Mouse (Mus musculus) right cerebral cortex, postnatal 14 days (tissue): ENCODE measurements around the gene Vamp8.

Source experiments
- DNase-seq: peaks from one replicate; pipeline ENCODE4 v3.0.0; 2022

The Vamp8 gene

DNA sequence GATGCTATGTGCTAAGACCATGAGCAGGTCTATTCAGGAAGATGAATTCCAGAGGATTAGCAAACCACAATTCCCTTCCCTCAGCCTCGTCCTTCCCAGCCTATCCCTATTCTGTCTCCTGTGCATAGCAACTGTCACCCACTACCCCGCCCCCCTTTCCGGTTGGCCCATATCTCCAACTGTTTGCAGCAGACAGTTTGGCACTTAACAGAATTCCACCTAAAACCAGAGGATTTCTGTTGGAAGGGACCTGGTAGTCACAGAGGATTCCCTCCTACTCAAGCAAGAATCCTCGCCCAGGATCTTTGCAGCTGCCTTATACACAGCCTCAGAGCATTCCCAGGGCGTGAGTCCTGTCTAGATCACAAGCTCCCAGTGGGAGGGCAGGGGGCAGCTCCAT lies 19.4 kb downstream of the Vamp8 start:
- DNase-seq, result peak; percentile 59

- no peak for DNase-seq
Observed at GRCm38 (mm10) chr6:72370091-72370490, 20.4 kb downstream of the Vamp8 start.

GRCm38 (mm10) chr6:72369557-72369956 lies 20.9 kb downstream of the Vamp8 start:
- no peak for DNase-seq

DNA sequence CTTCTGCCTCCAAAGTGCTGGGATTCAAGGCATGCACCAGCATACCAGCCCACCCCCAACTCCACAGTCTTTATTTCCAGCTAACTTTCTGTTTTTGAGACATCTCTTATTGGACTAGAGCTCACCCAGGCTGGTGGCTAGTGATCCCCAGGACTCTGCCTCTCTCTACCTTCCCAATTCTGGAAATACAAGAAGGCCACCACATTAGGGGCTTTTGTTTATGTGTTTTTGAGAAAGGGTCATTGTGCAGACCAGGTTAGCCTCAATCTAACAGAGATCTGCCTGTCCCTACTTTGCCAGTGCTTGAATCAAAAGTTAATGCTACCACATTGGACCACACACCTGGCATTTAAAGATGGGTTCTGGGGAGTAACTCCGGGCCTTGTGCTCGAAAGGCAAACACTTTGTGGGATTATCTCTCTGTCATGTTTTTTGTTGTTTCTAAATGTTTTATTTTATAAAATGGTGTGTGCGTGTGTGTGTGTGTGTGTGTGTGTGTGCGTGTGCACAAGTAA lies 23.0 kb downstream of the Vamp8 start:
- DNase-seq, result no peak

DNA sequence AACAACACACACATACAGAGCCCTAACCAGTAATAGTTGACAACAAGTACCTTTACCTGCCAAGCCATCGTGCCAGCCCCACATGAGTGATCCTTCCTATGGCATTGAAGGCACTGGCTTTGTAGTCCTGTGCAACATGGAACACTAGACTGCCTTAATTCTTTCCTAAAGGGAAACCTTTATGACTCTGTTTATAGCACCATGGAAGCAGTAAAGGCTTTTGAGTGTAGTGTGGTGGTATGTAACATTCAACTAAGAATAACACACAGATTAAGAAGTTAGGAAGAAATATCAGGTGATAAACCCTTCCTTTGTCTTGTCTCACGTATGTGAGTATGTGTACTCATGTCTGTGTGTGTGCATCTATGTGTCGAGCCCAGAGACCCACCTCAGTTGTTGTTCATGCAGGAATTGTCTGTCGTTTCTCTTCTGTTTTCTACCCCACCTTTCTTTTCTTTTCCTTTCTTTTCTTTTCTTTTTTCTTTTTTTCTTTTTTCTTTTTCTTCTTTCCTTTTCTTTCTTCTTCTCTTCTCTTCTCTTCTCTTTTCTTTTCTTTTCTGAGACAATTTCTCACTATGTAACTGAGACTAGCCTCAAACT lies 23.6 kb downstream of the Vamp8 start, which contains the start of gene Rnf181:
Gene Rnf181 (minus strand): TSS at position 113 of the 600 bp plus-strand sequence.
- no peak for DNase-seq

DNA sequence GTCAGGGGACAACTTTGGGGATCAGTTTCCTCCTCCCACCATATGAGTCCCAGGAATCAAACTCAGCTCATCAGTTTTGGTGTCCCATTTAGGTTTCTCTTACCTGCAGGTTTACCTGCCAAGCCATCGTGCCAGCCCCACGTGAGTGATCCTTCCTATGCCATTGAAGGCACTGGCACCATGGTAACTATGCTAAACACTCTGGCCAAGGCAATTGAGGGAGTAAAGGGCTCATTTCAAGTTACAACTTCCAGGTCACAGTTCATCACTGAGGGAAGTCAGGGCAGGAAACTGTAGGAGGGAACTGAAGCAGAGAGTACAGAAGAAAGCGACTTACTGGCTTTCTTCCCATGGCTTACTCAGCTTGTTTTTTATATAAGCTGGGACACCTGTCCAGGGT lies 24.2 kb downstream of the Vamp8 start:
- no peak for DNase-seq

GRCm38 (mm10) chr6:72364985-72365384 lies 25.5 kb downstream of the Vamp8 start:
- no peak for DNase-seq

- no peak for DNase-seq
Observed at GRCm38 (mm10) chr6:72364009-72364408, 26.5 kb downstream of the Vamp8 start.

DNA sequence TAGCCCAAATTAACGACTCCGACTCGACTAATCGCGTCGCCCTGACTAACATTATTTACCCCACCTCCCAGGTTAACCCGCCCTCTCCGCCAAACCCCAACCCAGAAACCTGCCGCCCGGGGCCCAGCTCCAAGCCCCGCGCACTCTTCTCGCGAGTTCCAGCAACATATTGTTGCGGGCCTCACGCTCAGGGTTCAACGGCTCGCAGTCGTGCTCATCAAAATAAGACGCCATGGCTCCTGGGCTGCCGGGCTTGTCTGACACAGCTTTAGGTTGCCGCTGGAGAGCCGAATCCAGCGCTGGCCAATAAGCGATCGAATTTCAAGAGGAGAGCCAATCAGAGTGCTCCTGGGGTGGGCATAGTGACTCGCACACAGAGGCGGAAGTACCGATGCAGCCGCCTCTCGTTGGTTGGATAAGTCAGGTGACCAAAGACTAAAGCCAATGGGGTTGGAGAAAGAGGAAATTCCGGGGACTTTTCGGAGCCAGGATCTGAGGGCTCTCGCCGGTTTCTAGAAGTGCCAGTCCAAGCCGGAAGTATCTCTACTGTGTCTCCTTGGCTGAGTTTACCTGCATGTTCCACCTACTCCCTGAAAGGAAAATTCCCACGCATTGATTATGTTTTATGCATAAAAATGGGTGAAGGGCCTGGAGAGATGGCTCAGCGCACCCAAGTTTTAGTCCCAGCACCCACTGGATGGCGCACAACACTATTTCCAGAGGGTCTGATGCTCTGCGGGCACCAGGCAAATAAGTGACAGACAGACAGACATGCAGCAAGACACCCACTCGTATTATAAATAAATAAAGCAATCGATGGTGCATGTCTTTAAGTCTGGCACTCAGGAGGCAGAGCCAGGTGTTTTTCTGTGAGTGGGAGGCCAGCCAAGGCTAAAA lies 28.1 kb downstream of the Vamp8 start:
- DNase-seq, result peak; percentile 88

DNA sequence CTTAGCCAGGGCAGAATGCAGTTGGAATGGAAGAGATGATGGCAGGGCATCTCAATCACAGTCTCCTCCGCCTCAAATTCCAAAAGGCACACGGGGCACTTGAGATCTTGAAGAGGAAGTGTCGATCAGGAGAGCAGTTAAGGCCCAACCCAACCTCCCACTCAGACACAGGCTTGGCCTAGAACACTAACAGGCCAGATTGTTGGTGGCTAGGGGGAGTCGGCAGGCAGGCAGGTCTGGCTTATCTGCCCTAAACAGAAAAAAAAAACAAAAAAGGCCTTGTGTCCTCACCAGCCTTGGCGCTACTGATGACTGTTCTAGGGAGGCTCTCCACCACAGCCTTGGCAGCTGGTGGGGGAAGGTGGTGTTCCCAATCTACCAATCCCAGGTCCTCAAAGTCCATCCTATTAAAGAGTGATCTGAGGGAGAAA lies 29.4 kb downstream of the Vamp8 start:
- DNase-seq, result no peak

GRCm38 (mm10) chr6:72360599-72360935 lies 29.9 kb downstream of the Vamp8 start:
- DNase-seq, result no peak

GRCm38 (mm10) chr6:72359891-72360598 lies 30.5 kb downstream of the Vamp8 start:
- no peak for DNase-seq

- no peak for DNase-seq
Observed at GRCm38 (mm10) chr6:72359343-72359742, 31.2 kb downstream of the Vamp8 start.

DNA sequence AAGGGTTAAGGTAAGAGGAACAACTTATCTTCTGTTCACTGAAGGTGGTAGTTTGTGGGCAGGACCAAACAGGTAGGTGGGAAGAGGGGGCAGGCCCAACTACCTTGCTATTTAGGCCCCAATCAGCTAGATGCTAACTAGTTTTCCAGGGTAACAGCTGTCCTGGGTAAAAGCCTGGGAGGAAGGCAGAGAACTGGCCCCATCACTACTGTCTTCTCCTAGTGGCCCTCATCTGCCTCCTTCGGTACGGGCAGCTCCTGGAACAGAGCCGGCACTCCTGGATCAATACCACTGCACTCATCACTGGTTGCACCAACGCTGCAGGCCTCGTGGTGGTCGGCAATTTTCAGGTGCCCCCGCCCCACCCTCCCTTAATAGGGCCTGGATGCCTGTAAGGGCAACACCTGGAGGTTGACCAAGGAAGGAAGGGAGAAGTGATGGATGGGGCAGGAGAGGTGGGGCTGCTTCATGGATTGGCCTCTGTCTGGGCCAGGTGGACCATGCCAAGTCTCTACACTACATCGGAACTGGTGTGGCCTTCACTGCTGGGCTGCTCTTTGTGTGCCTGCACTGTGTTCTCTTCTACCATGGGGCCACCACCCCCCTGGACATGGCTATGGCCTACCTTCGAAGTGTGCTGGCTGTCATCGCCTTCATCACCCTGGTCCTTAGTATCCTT lies 32.3 kb downstream of the Vamp8 start:
- DNase-seq, result no peak

DNA sequence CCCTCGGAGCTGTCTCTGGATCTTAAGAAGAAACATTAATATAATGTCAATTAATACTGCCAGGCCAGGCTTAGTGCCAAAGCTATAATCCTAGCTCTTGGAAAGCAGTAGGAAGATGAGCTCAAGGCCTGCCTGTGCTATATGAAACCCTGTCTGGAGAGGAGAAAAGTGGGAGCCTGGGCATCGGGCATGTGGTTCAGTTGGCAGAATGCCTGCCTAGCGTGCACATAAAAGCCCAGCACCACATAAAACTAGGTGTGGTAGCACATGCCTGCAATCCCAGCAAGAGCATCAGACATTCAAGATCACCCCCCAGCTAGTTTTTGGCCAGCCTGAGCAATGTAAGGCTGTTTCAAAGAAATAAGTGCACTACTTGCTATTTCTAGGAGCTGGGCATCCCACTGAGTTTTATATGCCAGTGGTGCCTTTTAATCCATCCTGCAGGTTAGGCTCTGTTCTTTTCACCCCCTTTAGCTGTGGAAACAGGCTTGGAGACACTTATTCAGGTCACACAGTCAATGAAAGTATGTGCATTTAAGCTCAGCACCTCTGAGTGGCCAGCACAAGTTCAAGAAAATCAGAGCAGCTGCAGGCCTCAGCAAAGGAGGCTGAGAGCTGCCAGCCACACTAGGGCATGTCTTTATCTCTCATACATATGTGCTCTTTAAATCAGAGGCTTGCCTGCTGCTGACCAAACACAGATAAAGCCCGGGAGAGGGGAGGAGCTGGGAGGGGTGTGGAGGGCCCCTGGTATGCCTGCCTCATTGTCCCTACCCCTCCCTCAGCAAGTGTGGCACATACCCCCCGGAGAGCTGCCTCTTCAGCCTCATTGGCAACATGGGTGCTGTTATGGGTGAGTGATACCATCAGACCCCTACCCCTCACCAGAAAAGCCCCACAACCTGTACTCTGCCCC lies 33.1 kb downstream of the Vamp8 start:
- no peak for DNase-seq

GRCm38 (mm10) chr6:72356001-72356532 lies 34.4 kb downstream of the Vamp8 start:
- no peak for DNase-seq

- DNase-seq, result peak; percentile 78
Observed at GRCm38 (mm10) chr6:72355066-72355911, 35.2 kb downstream of the Vamp8 start, which contains the start of gene Tmem150a. Gene Tmem150a (plus strand): TSS chr6:72355447.

GRCm38 (mm10) chr6:72354025-72354424 lies 36.5 kb downstream of the Vamp8 start:
- no peak for DNase-seq

GRCm38 (mm10) chr6:72352636-72353405 lies 37.7 kb downstream of the Vamp8 start:
- peak; percentile 48 for DNase-seq

DNA sequence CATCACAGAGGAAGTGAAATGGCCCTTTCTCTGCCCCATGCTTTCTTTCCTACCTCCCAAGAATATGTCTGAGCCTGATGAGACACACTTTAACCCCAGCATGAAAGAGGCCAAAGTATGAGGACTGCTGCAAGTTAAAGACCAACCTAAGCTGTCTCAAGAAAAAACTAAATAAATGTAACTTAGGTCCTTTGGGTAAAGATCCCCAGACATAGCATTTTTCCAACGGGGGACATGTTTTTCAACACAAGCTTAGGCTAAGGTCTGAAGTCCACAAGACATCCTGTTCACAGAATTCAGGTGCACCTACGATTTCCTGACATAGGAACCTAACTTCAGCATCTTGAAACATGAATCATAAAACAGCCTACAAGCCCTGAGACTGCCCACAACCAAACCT lies 40.3 kb downstream of the Vamp8 start:
- no peak for DNase-seq
